Mouse (Mus musculus) liver (tissue): ENCODE results near the gene Cab39.

Source experiments
- DNase-seq: peaks from one replicate; pipeline ENCODE4 v3.0.0-alpha.2; 2020; ENCODE audit warnings: mixed read lengths

The Cab39 gene

DNA sequence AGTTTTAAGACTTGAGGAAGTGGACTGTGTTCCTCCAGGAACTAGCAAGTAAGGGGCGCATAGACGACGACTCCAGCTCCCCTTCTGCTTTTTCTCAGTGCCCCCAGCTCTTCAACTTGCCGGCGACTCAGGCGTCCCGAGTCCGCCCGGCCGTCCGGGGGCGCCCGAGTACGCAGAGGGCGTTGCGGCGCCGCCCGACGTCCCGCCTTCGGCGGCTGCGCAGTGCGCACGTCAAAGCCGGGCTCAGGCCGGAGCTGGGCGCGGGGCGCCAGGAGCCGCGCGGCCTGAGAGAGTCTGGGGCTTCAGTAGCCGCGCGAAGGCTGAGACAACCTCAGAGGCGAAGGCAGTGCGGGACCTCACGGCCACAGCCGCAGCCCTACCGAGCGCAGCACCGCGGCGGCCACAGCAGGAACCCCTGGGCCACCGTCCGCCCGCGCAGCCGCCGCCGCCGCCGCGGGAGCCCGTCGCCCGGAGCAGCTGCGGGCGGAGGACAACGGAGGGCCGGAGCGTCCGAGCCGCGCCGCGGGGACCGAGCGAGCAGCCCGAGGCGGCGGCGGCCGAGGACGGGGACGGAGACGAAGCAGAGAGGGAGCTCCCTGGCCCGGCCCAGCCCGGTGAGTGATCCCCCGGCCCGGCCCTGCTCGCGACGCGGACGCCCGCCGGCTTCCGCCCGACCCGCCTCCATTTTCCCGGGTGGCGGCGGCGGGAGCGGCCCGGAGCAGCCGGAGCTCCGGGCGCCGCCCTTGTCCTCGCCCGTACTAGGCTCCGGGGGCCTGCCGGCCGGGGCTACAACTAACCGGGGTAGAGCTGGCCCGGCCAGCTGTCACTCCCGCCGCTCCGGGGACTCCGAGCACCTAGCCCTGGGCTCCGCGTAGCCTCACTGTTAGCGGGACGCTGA is at the start of gene Cab39:
Gene Cab39, plus strand, starts transcription at position 234 of the 898 bp plus-strand sequence.
- DNase-seq = peak; percentile 88

GRCm38 (mm10) chr1:85744539-85744938 is 48.7 kb upstream of the Cab39 start:
- no peak for DNase-seq

DNA sequence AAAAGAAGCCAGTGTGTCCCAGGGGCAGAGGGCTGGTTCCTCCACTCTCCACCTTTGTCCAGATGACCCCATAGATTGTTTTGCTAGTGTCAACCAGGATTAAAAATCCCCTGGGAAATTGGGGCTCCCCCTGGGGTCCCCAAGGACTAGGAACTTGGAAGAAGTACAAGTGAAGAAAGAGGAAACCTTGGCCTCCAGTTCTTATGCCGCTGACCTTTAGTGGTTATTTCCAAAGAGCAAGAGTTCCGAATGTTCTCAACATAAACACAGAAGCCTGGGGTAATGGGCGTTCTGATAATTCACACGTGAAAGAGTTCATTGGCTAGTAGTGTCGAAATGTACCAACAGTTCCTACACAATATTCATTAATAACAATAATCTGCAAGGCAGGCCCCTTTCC is 46.7 kb upstream of the Cab39 start:
- no peak for DNase-seq

DNA sequence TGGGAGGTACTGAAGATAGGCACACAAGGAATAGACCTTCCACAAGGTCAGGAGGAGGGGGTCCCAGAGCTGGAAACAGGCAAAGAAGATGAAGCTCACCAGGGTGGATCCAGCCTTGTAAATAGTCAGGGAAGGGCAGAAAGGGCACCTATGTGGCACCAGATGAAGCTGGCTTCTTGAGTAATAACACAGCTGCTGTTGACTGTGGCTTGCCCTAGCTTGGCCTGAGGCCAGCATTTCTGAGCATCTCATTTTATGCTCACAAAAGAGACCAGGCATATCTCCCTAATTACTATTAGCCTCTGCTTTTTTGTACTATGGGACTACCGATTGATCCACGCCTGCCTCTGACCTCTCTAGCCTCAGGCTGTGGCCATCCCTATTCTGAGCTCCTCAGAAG is 43.4 kb upstream of the Cab39 start:
- no peak for DNase-seq

- DNase-seq = no peak
These were observed 42.6 kb upstream of the Cab39 start for GRCm38 (mm10) chr1:85750650-85751049.

- peak; percentile 17 for DNase-seq
These were observed 41.7 kb upstream of the Cab39 start for GRCm38 (mm10) chr1:85751494-85751893.

DNA sequence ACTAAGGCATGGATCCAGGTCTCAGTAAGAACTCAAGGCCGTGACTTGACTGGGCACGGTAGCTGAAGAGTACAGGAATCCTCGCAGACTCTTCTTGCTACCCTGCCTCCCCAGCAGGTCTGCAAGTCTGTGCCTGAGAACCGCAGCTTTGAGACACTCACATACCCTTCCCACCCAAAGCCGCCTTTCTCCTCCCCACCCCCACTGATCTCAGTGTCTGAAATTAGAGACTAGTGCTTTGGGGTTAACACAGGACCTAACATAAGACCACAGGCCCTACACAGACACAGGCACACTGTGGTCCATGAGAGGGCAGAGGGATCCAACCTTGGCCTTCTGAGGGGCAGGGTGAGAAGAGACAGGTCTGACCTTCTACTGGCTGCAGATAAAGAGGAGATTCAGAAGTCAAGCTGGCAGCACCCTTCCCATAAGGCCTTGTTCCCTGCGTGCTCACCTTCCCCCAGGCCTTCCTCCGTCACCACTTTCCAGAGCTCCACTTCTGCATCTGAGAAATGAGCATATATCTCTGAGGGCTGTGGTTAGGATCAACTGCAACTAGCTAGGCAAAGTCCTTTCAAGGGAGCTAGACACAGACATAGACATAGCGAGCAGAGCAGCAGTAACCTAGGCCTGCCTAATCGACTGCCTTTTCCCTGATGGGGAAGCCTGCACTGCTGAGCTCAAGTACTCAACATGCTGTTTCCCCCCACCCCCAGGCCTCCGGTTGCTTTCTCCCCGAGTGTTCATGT is 41.1 kb upstream of the Cab39 start:
- no peak for DNase-seq

DNA sequence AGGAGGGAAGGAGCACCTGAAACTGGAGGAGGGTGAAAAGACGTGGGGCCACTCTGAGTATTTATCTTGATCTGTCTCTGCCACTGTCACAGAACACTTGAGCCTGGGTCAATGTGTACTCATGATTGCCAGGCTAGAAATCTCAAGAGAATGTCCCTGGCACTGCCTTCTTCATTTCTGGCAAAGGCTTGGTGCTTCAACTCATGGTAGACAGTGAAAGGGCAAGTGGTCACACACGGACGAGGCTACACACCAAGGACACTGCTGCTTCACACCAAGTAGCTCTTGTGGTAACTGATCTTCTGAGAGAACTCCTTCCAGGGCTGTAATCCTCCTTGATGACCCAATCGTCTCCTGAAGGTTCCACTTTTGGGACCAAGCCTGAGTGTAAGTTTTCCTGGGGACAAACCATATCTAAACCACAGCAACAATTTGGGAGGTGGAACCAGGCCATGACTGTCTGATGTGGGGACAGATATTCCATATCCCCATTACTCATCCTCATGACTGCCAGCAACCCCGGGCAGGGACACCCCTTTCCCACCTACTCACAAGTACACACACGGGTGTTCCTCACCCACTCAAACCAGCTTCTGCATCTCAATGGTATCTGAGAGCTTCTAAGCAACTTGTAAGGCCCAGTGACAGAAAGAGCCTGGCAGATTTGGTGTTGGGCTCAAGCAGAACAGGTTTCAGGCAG is 35.6 kb upstream of the Cab39 start:
- no peak for DNase-seq

DNA sequence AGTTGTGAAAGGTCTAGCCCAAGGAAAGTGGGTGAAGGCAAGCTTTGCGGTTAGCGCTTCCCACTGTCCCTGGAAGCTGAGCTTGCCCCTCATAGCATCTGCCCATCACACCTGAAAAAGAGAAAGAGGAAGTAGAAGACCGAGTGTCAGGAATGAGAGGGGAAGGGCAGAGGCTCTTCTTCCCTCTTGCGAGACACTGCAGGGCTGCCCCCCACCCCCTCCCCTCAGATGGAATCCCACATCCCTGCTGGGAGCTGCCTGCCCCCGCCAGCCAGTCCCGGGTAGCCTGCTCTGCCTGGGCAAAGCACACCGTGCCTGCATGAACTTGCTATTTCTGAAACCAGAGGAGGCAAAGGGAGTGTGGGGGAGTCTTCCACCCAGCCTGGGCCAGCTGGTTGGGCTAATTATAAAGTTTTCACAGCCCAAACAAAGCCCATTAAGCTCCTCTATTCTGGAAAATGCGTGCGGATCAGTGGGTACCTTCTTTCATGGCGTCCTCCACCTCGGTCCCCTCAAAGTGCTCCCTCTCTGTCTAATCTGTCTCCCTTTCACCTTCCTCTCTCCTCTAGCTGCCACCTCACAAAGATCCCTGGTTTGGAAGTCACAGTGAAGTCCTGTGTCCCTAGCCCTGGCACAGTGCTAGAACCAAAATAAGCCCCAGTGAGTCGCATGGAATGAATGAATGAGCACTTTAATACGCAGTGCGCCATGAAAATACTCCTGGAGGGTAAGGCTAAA is 34.8 kb upstream of the Cab39 start:
- DNase-seq = no peak

- no peak for DNase-seq
These were observed 34.3 kb upstream of the Cab39 start for GRCm38 (mm10) chr1:85758969-85759293.

DNA sequence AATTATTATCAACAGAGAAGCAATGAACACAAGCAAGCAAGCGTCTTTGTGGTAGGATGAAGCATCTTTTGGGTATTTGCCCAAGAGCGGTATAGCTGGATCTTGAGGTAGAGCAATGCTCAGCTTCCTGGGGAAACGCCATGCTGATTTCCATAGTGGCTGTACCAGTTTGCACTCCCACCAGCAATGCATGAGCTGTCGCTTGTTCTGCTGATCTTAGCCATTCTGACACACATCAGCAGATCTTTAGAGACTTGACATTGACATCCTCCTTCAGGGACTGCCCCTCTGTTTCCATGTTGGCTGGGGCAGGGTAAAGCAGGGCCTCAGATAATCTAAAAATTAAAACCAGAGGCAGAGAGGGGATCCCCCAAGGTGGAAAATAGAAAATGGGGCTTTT is 31.6 kb upstream of the Cab39 start:
- no peak for DNase-seq

DNA sequence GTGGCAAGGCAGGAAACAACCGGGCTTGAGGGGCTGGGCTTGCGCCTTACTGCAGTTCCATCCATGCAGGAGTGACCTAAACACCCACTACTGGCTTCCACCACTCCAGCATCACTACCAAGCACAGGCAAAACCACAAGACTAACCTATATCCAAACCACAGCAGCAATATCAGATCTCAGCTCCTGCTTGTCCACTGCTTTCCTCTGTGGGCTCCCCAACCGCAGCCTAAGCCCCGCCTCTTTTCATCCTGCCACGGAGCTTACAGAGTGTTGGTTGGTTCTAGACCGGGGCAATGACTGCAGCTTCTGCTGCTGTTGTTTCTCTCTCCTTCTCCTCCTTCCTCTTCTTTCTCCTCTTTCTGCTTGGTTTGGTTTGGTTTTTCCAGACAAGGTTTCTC is 29.9 kb upstream of the Cab39 start:
- peak; percentile 23 for DNase-seq

DNA sequence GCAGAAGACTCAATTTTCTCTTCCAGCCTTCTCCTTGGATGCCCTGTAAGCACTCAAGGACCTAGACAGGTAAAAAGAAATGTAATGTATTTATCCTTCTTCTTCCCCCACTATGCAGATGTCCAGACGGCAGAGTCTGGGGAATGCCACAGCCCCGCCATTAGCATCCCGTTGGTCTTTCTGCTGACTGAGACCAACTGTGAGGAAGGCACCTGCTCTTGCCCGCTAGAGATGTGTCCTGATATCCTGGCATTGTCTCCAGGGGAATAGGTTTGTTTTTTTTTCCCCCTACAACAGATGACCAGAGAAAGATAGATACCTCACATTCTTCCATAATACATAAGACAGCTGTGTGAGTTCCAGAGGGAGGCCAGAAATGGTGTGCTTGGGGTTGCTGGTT is 28.9 kb upstream of the Cab39 start:
- DNase-seq = no peak

- DNase-seq = no peak
These were observed 27.1 kb upstream of the Cab39 start for GRCm38 (mm10) chr1:85766120-85766519.

GRCm38 (mm10) chr1:85767754-85768153 is 25.5 kb upstream of the Cab39 start:
- DNase-seq = no peak

GRCm38 (mm10) chr1:85771976-85772375 is 21.3 kb upstream of the Cab39 start:
- DNase-seq = no peak

DNA sequence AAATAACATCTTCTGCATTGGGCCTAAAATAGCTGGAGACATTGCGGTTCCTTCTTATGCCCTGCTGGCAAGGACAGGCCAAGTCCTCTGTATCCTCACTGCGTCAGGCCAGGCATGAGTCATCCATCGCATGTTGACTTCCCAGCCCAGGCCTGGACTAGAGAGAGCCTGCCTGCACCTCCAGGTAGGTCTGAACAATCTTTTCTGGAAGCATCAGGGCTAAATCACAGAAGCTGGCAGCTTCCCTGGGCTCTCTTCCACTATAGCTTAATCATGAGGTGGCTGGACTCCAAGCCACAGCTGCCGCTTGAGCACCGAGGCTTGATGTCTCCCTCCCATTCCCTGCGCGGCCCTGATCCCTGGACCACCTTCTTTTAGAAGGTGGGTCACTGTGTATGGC is 18.1 kb upstream of the Cab39 start:
- DNase-seq = no peak

- no peak for DNase-seq
These were observed 17.1 kb upstream of the Cab39 start for GRCm38 (mm10) chr1:85776154-85776553.

DNA sequence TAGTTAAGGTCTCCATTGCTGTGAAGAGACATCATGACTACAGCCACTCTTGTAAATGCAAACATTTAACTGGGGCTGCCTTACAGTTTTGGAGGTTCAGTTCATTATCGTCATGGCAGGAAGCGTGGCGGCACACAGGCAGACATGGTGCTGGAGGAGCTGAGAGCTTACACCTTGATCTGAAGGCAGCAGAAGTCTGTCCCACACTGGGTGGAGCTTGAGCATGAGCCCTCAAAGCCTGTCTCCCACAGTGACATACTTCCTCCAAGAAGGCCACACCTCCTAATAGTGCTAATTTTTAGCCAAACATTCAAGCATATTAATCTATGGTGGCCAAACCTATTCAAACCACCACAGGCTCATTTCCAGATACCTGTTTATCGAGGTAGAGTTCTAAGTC is 14.8 kb upstream of the Cab39 start, which contains the start of gene A630001G21Rik:
Gene A630001G21Rik, minus strand, starts transcription at position 208 of the 400 bp plus-strand sequence.
- DNase-seq = no peak

DNA sequence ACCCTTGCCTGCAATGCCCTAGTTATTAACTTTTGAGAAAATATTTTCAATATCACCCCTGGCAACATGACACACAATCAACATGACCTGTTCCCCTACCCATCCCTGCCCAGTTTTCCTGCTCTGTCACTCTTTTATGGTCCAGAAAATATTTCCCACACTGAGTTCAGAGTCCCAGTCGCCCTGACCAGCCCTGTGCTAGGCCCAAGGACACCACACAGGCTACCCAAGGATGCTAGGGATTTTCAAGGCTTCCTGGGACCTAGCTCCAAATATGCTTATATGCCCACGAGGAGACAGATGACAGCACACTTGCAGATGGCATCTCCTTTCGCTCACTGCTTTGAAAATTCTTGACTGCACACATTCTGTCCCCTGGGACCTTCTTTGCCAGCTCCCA is 14.2 kb upstream of the Cab39 start:
- no peak for DNase-seq

- peak; percentile 36 for DNase-seq
These were observed 13.6 kb upstream of the Cab39 start for GRCm38 (mm10) chr1:85779428-85780180.

DNA sequence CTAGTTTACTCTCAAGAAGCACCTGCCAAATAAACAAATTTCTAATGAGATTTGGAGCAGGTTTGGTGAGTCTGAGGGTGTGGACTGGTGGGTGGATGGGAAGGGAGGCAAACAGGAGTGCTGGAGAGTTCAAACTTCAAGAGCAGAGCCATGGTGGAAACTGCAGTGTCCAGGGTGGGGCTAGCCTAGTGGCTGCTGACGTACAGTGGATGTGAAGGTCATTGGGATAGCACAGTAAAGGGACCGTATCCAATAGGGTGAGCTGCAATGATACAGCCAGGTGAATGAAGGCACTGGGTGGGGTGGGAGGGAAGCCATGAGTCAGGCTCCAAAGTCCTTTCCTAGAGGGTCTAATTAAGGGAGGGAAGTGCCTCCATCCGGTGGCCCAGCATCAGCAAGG is 2.7 kb upstream of the Cab39 start:
- no peak for DNase-seq
